Mouse (Mus musculus): Measurements from ENCODE around the gene Lrrc49. TPM values are rescaled to one million over a fixed set of nuclear protein-coding genes. Genes with fewer than 3 reads are reported as not detected.
A peak's percentile ranks its signal among the peaks of the same experiment; 100 is the strongest.

Lrrc49 gene
- polyA plus RNA-seq, 1 experiment from 2014 or later, result 16.8 TPM

GRCm38 (mm10) chr9:60592363-60592762 is 95.6 kb downstream of the Lrrc49 start:
- Histone ChIP-seq H3K9me3 (replicated peaks) (no peaks in the 10 kb centered on the region), H3K4me2 (no peak overlapping the region), H3K9ac (no peak overlapping the region), H3K27ac (peak overlapping the region; percentile 4; the same call in 1 of the 2 replicates), H3K4me3 (replicated peaks) (no peak overlapping the region), H3K36me3 (0 out of 2 replicates have a peak, but pooled peaks cover 8% of the 10 kb centered on the region), H3K4me1 (no peaks in the 10 kb centered on the region), H3K27me3 (no peaks in the 10 kb centered on the region)
- WGBS, result 82% methylated on average over 5 of the region's 5 CpGs
- no peak for ATAC-seq (replicated peaks; ENCODE audit: low FRiP score)

- H3K9me3 ChIP-seq (replicated peaks), result no peaks in the 10 kb centered on the region
- no peak for ATAC-seq (replicated peaks; ENCODE audit: low FRiP score)
- H3K9ac ChIP-seq, result no peak overlapping the region
- WGBS, result 90% methylated on average over 8 of the region's 8 CpGs
- H3K27ac ChIP-seq, result no peak overlapping the region
- no peaks in the 10 kb centered on the region for H3K4me1 ChIP-seq
- H3K4me2 ChIP-seq, result no peak overlapping the region
- H3K27me3 ChIP-seq, result no peaks in the 10 kb centered on the region
- 0 out of 2 replicates have a peak, but pooled peaks cover 11% of the 10 kb centered on the region for H3K36me3 ChIP-seq
- no peak overlapping the region for H3K4me3 ChIP-seq (replicated peaks)
Observed at GRCm38 (mm10) chr9:60590871-60591624, 96.9 kb downstream of the Lrrc49 start.

DNA sequence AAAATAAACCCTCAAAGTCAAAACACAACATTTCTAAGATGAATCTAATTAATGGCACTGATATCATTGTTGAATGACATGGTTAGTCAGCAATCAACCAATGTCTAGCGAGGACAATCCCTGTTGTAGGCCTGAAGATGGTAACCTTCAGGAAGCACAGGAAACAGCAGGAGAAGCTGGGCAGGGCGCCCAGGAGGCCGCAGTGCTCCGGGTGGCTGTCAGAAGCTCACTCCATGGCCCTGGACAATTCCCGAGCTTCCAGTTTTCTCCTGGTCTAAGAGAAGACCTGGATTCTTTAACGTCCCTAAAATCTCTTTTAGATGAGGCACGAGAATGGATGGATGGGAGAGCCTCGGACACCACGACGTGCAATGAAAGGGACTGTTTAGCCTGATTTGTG is 99.0 kb downstream of the Lrrc49 start:
- no peaks in the 10 kb centered on the region for H3K4me1 ChIP-seq
- no peaks in the 10 kb centered on the region for H3K27me3 ChIP-seq
- no peak for ATAC-seq (replicated peaks; ENCODE audit: low FRiP score)
- H3K36me3 ChIP-seq, result peaks cover 20% of the 10 kb centered on the region; the same call in 1 of the 2 replicates
- WGBS, result 83% methylated on average over 10 of the region's 10 CpGs
- H3K27ac ChIP-seq, result no peak overlapping the region
- H3K9me3 ChIP-seq (replicated peaks), result no peaks in the 10 kb centered on the region
- no peak overlapping the region for H3K9ac ChIP-seq
- no peak overlapping the region for H3K4me2 ChIP-seq
- no peak overlapping the region for H3K4me3 ChIP-seq (replicated peaks)

DNA sequence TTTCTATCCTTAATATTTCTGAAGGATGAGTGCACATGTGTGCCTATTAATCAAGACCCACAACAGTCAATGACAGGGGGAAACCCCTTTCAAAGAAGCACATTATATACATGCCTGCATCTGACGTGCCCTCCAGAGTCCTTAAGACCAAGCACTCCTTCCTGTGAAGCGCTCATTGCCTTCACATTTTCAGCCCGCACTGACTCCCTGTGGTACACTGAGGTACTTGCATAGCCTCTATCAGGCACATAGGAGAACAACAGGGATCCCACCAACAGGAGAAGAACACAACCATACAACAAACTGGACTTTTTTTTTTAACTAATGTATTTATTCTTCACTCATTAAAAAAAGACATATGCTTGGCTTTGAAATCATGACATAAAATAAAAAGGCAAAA is 101.0 kb downstream of the Lrrc49 start:
- 84% methylated on average over 3 of the region's 3 CpGs for WGBS
- ATAC-seq (replicated peaks; ENCODE audit: low FRiP score), result no peak
- no peak overlapping the region for H3K4me3 ChIP-seq (replicated peaks)

GRCm38 (mm10) chr9:60585206-60585605 is 102.8 kb downstream of the Lrrc49 start:
- H3K4me3 ChIP-seq (replicated peaks), result no peak overlapping the region
- no peak for ATAC-seq (replicated peaks; ENCODE audit: low FRiP score)
- no peaks in the 10 kb centered on the region for H3K4me1 ChIP-seq
- no peak overlapping the region for H3K27ac ChIP-seq
- H3K9ac ChIP-seq, result no peak overlapping the region
- peaks cover 16% of the 10 kb centered on the region; the same call in 1 of the 2 replicates for H3K36me3 ChIP-seq
- H3K9me3 ChIP-seq (replicated peaks), result no peaks in the 10 kb centered on the region
- WGBS, result 90% methylated on average over 5 of the region's 5 CpGs
- no peaks in the 10 kb centered on the region for H3K27me3 ChIP-seq
- H3K4me2 ChIP-seq, result no peak overlapping the region

More for the DNA sequence above, 101.0 kb downstream of the Lrrc49 start:
- Histone ChIP-seq H3K4me2 (no peak overlapping the region), H3K27ac (no peak overlapping the region), H3K27me3 (no peaks in the 10 kb centered on the region), H3K9me3 (replicated peaks) (no peaks in the 10 kb centered on the region), H3K36me3 (peaks cover 20% of the 10 kb centered on the region; the same call in 1 of the 2 replicates), H3K4me1 (no peaks in the 10 kb centered on the region), H3K9ac (no peak overlapping the region)

GRCm38 (mm10) chr9:60582553-60582952 is 105.4 kb downstream of the Lrrc49 start:
- no peak overlapping the region for H3K9ac ChIP-seq
- H3K4me1 ChIP-seq, result no peaks in the 10 kb centered on the region
- ATAC-seq (replicated peaks; ENCODE audit: low FRiP score), result no peak
- 63% methylated on average over 7 of the region's 7 CpGs for WGBS
- H3K4me2 ChIP-seq, result no peak overlapping the region
- no peak overlapping the region for H3K4me3 ChIP-seq (replicated peaks)
- H3K9me3 ChIP-seq (replicated peaks), result no peaks in the 10 kb centered on the region
- peaks cover 12% of the 10 kb centered on the region; the same call in 1 of the 2 replicates for H3K36me3 ChIP-seq
- no peaks in the 10 kb centered on the region for H3K27me3 ChIP-seq
- no peak overlapping the region for H3K27ac ChIP-seq

DNA sequence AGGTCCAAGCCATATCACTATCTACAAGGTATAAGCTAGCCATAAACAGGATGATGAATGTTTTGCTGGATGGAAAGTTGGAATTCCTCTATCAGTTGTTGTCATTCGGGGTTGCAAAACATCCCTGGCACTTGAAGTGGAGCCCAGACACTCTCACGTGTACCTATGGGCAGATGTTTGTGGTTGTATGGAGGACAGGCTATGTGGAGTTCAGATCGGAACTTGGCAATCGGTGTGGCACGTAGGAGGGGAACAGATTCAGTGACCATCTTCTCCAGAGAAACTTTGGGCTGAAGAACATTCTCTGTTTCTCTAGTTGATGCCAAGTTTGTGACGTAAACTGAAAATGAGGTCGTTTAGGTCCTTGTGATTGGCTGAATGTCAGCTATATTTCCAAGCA is 114.9 kb downstream of the Lrrc49 start:
- no peaks in the 10 kb centered on the region for H3K36me3 ChIP-seq
- no peak for ATAC-seq (replicated peaks; ENCODE audit: low FRiP score)
- H3K9me3 ChIP-seq (replicated peaks), result no peaks in the 10 kb centered on the region
- H3K4me3 ChIP-seq (replicated peaks), result no peak overlapping the region
- no peak overlapping the region for H3K27ac ChIP-seq
- H3K4me2 ChIP-seq, result no peak overlapping the region
- no peak overlapping the region for H3K9ac ChIP-seq
- peaks cover 5% of the 10 kb centered on the region; the same call in 1 of the 2 replicates for H3K4me1 ChIP-seq
- 86% methylated on average over 7 of the region's 7 CpGs for WGBS
- H3K27me3 ChIP-seq, result no peaks in the 10 kb centered on the region

DNA sequence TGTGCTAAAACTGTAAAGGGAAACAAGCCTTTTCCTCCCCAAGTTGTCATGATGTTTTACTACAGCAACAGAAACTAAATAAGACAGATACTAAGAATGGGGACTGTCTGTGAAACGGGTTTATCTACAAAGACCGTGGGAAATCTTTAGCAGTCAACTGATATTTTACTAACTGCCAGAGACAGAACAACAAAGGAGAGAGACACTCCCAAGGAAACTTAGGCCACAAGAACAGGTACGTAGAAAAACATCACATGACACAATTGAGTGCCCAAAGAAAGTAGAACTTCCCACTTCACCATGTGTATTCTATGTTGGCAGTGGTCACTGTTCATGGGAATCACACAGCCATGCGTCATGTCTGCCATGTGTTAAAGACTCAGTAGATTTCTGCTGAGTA is 116.2 kb downstream of the Lrrc49 start:
- no peaks in the 10 kb centered on the region for H3K36me3 ChIP-seq
- H3K27ac ChIP-seq, result no peak overlapping the region
- H3K4me3 ChIP-seq (replicated peaks), result no peak overlapping the region
- peaks cover 5% of the 10 kb centered on the region; the same call in 1 of the 2 replicates for H3K4me1 ChIP-seq
- no peaks in the 10 kb centered on the region for H3K27me3 ChIP-seq
- no peaks in the 10 kb centered on the region for H3K9me3 ChIP-seq (replicated peaks)
- ATAC-seq (replicated peaks; ENCODE audit: low FRiP score), result no peak
- H3K9ac ChIP-seq, result no peak overlapping the region
- no peak overlapping the region for H3K4me2 ChIP-seq
- WGBS, result 88% methylated on average over 4 of the region's 4 CpGs

DNA sequence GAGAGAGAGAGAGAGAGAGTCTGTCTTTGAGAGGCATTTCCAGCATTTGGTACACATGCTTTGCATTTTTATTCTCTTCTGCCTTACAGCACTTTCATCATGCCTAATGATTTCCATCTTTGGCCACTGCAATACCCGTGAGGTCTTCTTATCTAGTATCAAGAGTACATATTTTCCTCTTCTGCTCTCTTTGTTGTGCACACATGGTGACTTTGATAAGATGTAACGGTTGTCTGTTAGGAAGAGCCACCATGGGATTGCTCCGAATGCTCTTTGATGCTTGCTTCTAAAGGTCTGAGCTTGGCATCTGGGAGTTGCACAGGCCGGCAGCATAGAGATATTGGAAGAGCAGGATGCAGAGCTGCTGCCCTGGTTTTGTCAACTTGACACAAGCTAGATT is 116.9 kb downstream of the Lrrc49 start:
- ATAC-seq (replicated peaks; ENCODE audit: low FRiP score), result no peak

DNA sequence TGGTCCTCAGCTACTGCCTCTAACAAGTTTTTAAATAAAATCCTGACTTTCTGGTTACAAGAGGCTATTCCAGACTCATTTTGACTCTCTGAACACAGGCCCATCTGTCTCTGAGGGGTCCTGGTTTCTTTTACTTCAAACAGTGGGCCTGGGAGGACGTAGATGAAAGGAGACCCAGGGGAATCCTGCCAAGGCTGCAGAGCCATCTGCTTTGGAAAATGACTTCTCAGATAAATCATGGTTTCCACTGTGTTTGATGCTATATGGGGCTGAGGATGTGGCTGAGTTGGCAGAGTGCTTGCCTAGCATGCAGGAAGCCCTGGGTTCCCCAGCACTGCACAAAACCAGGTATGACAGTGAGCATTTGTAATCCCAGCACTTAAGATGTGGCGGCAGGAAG is 118.6 kb downstream of the Lrrc49 start:
- no peak overlapping the region for H3K9ac ChIP-seq
- 75% methylated on average over 2 of the region's 2 CpGs for WGBS
- no peak for ATAC-seq (replicated peaks; ENCODE audit: low FRiP score)
- no peaks in the 10 kb centered on the region for H3K9me3 ChIP-seq (replicated peaks)
- H3K36me3 ChIP-seq, result no peaks in the 10 kb centered on the region
- no peak overlapping the region for H3K27ac ChIP-seq
- H3K4me3 ChIP-seq (replicated peaks), result no peak overlapping the region
- H3K4me1 ChIP-seq, result peaks cover 5% of the 10 kb centered on the region; the same call in 1 of the 2 replicates
- H3K27me3 ChIP-seq, result no peaks in the 10 kb centered on the region
- H3K4me2 ChIP-seq, result no peak overlapping the region

More for the DNA sequence above, 116.9 kb downstream of the Lrrc49 start:
- WGBS, result 86% methylated on average over 4 of the region's 4 CpGs
- no peak overlapping the region for H3K4me2 ChIP-seq
- H3K9ac ChIP-seq, result no peak overlapping the region
- no peaks in the 10 kb centered on the region for H3K9me3 ChIP-seq (replicated peaks)
- H3K27ac ChIP-seq, result no peak overlapping the region
- H3K27me3 ChIP-seq, result no peaks in the 10 kb centered on the region
- no peaks in the 10 kb centered on the region for H3K36me3 ChIP-seq
- H3K4me3 ChIP-seq (replicated peaks), result no peak overlapping the region
- peaks cover 5% of the 10 kb centered on the region; the same call in 1 of the 2 replicates for H3K4me1 ChIP-seq

GRCm38 (mm10) chr9:60563809-60564208 is 124.1 kb downstream of the Lrrc49 start:
- WGBS, result 80% methylated on average over 7 of the region's 7 CpGs
- peak overlapping the region; percentile 64 for H3K4me2 ChIP-seq
- peaks cover 47% of the 10 kb centered on the region for H3K4me1 ChIP-seq
- peak overlapping the region; percentile 86 for H3K27ac ChIP-seq
- no peaks in the 10 kb centered on the region for H3K36me3 ChIP-seq
- H3K4me3 ChIP-seq (replicated peaks), result no peak overlapping the region
- no peaks in the 10 kb centered on the region for H3K9me3 ChIP-seq (replicated peaks)
- no peaks in the 10 kb centered on the region for H3K27me3 ChIP-seq
- H3K9ac ChIP-seq, result no peak overlapping the region
- ATAC-seq (replicated peaks; ENCODE audit: low FRiP score), result no peak

DNA sequence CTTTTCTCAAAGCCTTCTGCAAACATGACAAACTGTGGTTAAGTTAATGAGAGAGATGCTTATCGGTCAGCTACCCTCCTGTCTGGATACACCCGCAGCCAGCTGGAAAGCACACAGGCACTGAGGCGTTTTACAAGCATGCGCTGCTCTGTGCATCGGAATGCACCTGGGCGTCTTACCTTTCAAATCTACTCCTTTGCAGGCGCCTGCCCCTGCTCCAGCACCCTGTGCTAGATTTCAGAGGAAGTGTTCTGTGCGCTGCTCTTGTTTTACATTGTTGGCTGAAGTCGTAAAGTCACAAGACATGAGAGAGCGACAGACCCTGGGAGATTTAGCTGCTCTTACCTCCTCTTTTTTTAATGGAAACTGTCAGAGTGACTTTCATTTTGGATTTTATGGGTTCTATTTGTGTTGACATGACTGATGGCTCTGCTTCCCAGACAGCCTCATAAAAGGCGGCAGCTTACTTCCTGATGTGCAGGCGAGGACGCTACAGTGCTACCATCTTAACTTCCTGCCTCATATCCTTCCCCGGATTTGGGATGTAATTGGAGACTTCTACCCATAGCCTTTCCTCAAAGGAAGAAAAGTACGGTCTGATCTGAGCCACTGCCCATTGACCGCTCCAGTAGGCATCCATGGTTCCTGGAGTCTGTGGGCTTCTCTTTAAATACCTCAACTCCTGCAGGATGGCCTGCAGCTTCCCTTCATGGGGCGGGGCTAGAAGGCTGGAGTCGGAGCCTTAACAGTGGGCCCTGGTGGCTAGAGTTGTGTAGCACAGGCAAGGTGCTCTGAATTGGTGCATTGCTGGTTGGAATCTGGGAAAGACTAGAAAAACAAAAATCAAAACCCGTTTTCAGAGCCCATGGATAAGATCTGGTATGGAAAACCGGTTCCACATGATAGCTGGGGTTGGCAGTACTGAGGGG is 125.3 kb downstream of the Lrrc49 start:
- ATAC-seq (replicated peaks; ENCODE audit: low FRiP score), result peak; percentile 90
- H3K4me1 ChIP-seq, result peaks cover 41% of the 10 kb centered on the region
- H3K9me3 ChIP-seq (replicated peaks), result no peaks in the 10 kb centered on the region
- peak overlapping the region; percentile 64 for H3K4me2 ChIP-seq
- H3K27ac ChIP-seq, result peak overlapping the region; percentile 86
- no peaks in the 10 kb centered on the region for H3K27me3 ChIP-seq
- H3K36me3 ChIP-seq, result no peaks in the 10 kb centered on the region
- 5% methylated on average over 20 of the region's 20 CpGs for WGBS
- no peak overlapping the region for H3K9ac ChIP-seq
- peak overlapping the region; percentile 23 for H3K4me3 ChIP-seq (replicated peaks)
